Mouse (Mus musculus) embryo, embryonic 10 days (tissue): ENCODE results near the gene Grk5.
"Not testable (repeated sequence)": the region's sequence is repeated elsewhere in the genome, so short reads cannot be mapped to it uniquely, and the experiment has no call there.

ENCODE experiments used
- DNase-seq: peaks from one replicate; pipeline ENCODE4 v3.0.0-alpha.2; 2015; ENCODE audit warnings: low spot score

Grk5 gene

GRCm38 (mm10) chr19:60911653-60912052, 22.1 kb downstream of the Grk5 start:
- DNase-seq = no peak

- DNase-seq = no peak
Measured at GRCm38 (mm10) chr19:60915236-60915635, 25.7 kb downstream of the Grk5 start.

GRCm38 (mm10) chr19:60915862-60916261, 26.3 kb downstream of the Grk5 start:
- no peak for DNase-seq

GRCm38 (mm10) chr19:60916869-60917570, 27.5 kb downstream of the Grk5 start:
- no peak for DNase-seq

GRCm38 (mm10) chr19:60924534-60924933, 35.0 kb downstream of the Grk5 start:
- DNase-seq = not testable (repeated sequence)

GRCm38 (mm10) chr19:60935001-60935400, 45.5 kb downstream of the Grk5 start:
- DNase-seq = no peak

GRCm38 (mm10) chr19:60939954-60940379, 50.4 kb downstream of the Grk5 start:
- no peak for DNase-seq

- DNase-seq = no peak
Measured at GRCm38 (mm10) chr19:60940866-60941265, 51.3 kb downstream of the Grk5 start.

GRCm38 (mm10) chr19:60945801-60946311, 56.3 kb downstream of the Grk5 start:
- DNase-seq = peak; percentile 52

- DNase-seq = no peak
Measured at GRCm38 (mm10) chr19:60946656-60947055, 57.1 kb downstream of the Grk5 start.

GRCm38 (mm10) chr19:60948996-60949395, 59.4 kb downstream of the Grk5 start:
- no peak for DNase-seq

- no peak for DNase-seq
Measured at GRCm38 (mm10) chr19:60950056-60950869, 60.7 kb downstream of the Grk5 start.

- DNase-seq = no peak
Measured at GRCm38 (mm10) chr19:60955131-60955530, 65.6 kb downstream of the Grk5 start.

GRCm38 (mm10) chr19:60955712-60956111, 66.2 kb downstream of the Grk5 start:
- DNase-seq = no peak

- no peak for DNase-seq
Measured at GRCm38 (mm10) chr19:60956198-60956750, 66.7 kb downstream of the Grk5 start.

- no peak for DNase-seq
Measured at GRCm38 (mm10) chr19:60959706-60960230, 70.2 kb downstream of the Grk5 start.

GRCm38 (mm10) chr19:60962358-60963061, 73.0 kb downstream of the Grk5 start:
- no peak for DNase-seq

GRCm38 (mm10) chr19:60967909-60968308, 78.4 kb downstream of the Grk5 start:
- no peak for DNase-seq

- DNase-seq = no peak
Measured at GRCm38 (mm10) chr19:60970406-60970805, 80.9 kb downstream of the Grk5 start.

- no peak for DNase-seq
Measured at GRCm38 (mm10) chr19:60971598-60971997, 82.0 kb downstream of the Grk5 start.

- no peak for DNase-seq
Measured at GRCm38 (mm10) chr19:60972281-60973015, 82.9 kb downstream of the Grk5 start.
